Mouse (Mus musculus) ES-Bruce4 (cell line): Measurements from ENCODE around the gene Rtkn. TPM values are rescaled to one million over a fixed set of nuclear protein-coding genes. Genes with fewer than 3 reads are reported as not detected.

ENCODE experiments used
- H3K27ac ChIP-seq: 2 replicates; pipeline ENCODE4 v1.5.1; 2012; ENCODE audit warnings: low read length, inconsistent platforms; ENCODE audit not compliant: insufficient read depth
- H3K27me3 ChIP-seq: 2 replicates; pipeline ENCODE4 v1.6.1; 2012; ENCODE audit warnings: mild to moderate bottlenecking, low read length, inconsistent platforms; ENCODE audit not compliant: control insufficient read depth, poor library complexity, insufficient read depth, severe bottlenecking
- H3K36me3 ChIP-seq: 2 replicates; pipeline ENCODE4 v1.6.1; 2012; ENCODE audit warnings: inconsistent platforms, mild to moderate bottlenecking, low read length, moderate library complexity; ENCODE audit not compliant: control insufficient read depth, poor library complexity, insufficient read depth, severe bottlenecking
- H3K4me1 ChIP-seq: one replicate; pipeline ENCODE4 v1.8.1; 2011; ENCODE audit warnings: low read length; ENCODE audit not compliant: control insufficient read depth, insufficient read depth
- H3K4me3 ChIP-seq: 2 replicates; pipeline ENCODE4 v1.5.1; 2011; ENCODE audit warnings: low read depth, mild to moderate bottlenecking, low read length
- H3K9ac ChIP-seq: 2 replicates; pipeline ENCODE4 v1.6.1; 2012; ENCODE audit warnings: low read depth, mild to moderate bottlenecking, inconsistent platforms; ENCODE audit not compliant: poor library complexity, severe bottlenecking
- H3K9me3 ChIP-seq: replicated peaks from 2 replicates; pipeline ENCODE4 v1.6.1; 2012; ENCODE audit warnings: mild to moderate bottlenecking, low read length, inconsistent platforms; ENCODE audit not compliant: control insufficient read depth, poor library complexity, insufficient read depth, severe bottlenecking
- CTCF ChIP-seq: IDR thresholded peaks from one replicate; pipeline ENCODE4 v1.8.1; 2011; ENCODE audit warnings: low read depth, low read length
- EP300 ChIP-seq: IDR thresholded peaks from 2 replicates; pipeline ENCODE4 v1.6.1; 2011; ENCODE audit warnings: low read depth, low read length; ENCODE audit not compliant: insufficient read depth
- POLR2A ChIP-seq: IDR thresholded peaks from one replicate; pipeline ENCODE4 v1.8.1; 2011; ENCODE audit warnings: low read length; ENCODE audit not compliant: insufficient read depth
- polyA plus RNA-seq: library from polyadenylated mRNA; stranded (reverse); fragments of >200 nt; gene quantifications from 2 replicates; pipeline ENCODE4 v1.2.4, GENCODE M21; 2011; ENCODE audit warnings: low read depth; ENCODE audit not compliant: missing spikeins, insufficient read depth, insufficient read length

Gene Rtkn
- polyA plus RNA-seq, 1 experiment = 10.4 TPM

DNA sequence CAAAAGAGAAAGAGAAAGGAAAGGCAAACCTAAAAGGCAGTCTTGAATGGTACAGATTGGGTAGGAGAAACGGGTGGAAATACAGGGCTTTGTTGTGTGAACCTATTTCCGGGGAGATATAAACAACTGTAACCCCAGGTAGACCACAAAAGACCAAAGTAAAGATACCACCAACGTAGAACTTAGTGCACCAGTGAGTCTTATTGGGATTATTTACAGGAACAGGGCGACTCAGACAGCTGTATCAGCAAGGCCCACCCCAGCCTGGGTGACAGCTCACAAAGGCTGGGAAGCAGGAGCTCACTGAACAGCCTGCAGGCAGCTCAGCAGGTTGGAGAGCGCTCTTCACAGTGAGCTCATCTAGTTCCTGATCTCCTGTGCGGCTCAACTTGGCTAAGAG, 39.3 kb upstream of the Rtkn start:
- H3K9me3 ChIP-seq = no peaks in the 10 kb centered on the region
- no peak overlapping the region for H3K4me3 ChIP-seq
- H3K27ac ChIP-seq = no peak overlapping the region
- H3K9ac ChIP-seq = no peak overlapping the region
- no peaks in the 10 kb centered on the region for H3K27me3 ChIP-seq
- TF ChIP-seq EP300 (no peak), CTCF (no peak), POLR2A (no peak)
- H3K36me3 ChIP-seq = no peaks in the 10 kb centered on the region
- H3K4me1 ChIP-seq = no peaks in the 10 kb centered on the region

GRCm38 (mm10) chr6:83098411-83098810, 36.9 kb upstream of the Rtkn start:
- Histone ChIP-seq H3K4me1 (no peaks in the 10 kb centered on the region), H3K27me3 (no peaks in the 10 kb centered on the region), H3K4me3 (no peak overlapping the region), H3K27ac (no peak overlapping the region), H3K9me3 (no peaks in the 10 kb centered on the region), H3K9ac (no peak overlapping the region), H3K36me3 (no peaks in the 10 kb centered on the region)
- TF ChIP-seq EP300 = no peak
- TF ChIP-seq CTCF = no peak
- TF ChIP-seq POLR2A = no peak

DNA sequence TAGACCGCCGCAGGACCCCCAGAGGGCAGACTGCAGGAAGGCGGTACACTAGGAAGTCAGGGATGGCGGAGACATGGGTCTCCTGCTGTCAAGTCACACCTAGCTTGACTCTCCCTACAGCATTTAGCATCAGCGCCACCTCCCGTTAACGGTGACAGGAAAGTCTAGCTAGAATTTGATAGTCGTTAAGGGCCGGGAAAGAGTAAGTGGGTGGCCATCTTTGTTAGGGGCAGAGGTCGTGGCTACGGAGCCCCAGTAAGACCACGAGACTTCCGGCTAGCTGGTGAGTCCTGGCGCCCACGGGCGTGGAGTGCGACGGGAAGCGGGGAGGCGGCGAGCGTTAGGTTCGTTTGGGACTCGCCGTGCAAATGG, 34.0 kb upstream of the Rtkn start, which contains the start of the genes Ccdc142 and Gm42688:
TSS of gene Ccdc142 (plus strand) at position 286 of the 372 bp plus-strand sequence.
TSS of gene Gm42688 (plus strand) at position 302 of the 372 bp plus-strand sequence.
- H3K9me3 ChIP-seq = no peaks in the 10 kb centered on the region
- no peaks in the 10 kb centered on the region for H3K4me1 ChIP-seq
- H3K9ac ChIP-seq = peak within 1 kb of the TSS; percentile 42
- no peaks in the 10 kb centered on the region for H3K36me3 ChIP-seq
- no peak within 1 kb of the TSS for H3K27ac ChIP-seq
- no peaks in the 10 kb centered on the region for H3K27me3 ChIP-seq
- H3K4me3 ChIP-seq = peak within 1 kb of the TSS; percentile 87
- no peak for TF ChIP-seq EP300
- peak; percentile 46 for TF ChIP-seq CTCF

DNA sequence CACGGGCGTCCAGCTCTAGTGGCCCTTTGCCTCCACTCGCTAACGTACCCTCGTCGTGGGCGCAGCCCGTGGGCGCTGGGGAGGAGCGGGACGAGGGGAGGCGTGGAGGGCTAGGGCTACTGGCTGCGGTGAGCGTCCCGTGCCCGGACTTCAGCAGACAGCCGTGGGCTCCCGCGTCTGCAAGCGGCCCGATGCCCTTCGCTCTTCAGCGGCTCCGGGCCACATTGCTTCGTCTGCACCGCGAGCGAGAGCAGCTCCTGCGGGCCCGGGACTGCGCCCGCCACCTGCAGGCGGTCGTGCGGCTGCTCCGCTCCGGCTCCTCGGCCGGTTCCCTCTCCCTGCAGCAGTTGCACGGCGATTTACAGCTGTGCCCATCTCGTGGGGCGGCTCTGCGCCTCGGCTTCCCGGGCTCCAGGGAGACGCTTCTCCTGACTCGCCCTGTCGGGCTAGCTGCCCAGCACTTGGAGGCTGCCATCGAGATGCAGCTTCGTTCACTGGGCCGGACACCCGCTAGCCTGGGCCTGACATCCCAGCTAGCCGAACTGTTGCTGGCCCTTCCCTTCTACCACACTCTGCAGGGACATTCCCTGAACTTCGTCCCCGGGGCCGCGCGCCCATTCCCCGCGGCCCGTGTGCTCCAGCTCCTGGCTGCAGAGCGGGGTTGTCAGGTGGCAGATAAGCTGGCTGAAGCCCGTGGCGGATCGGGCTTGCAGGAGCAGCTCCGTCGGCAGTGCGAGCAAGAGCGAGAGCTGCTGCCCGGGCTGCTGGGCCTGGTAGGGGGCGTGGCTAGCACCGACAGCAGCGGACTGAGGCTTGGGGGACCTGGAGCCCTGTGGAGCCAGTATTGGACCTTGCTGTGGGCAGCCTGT, 33.3 kb upstream of the Rtkn start:
- Histone ChIP-seq H3K9me3 (no peaks in the 10 kb centered on the region), H3K4me3 (peak overlapping the region; percentile 87), H3K27me3 (no peaks in the 10 kb centered on the region), H3K9ac (peak overlapping the region; percentile 42), H3K4me1 (no peaks in the 10 kb centered on the region), H3K36me3 (no peaks in the 10 kb centered on the region), H3K27ac (no peak overlapping the region)
- TF ChIP-seq POLR2A (no peak), CTCF (peak; percentile 9)

- Histone ChIP-seq H3K27ac (no peak overlapping the region), H3K9ac (no peak overlapping the region), H3K4me1 (no peaks in the 10 kb centered on the region), H3K36me3 (no peaks in the 10 kb centered on the region), H3K27me3 (no peaks in the 10 kb centered on the region), H3K9me3 (no peaks in the 10 kb centered on the region), H3K4me3 (no peak overlapping the region)
- TF ChIP-seq CTCF = no peak
- no peak for TF ChIP-seq EP300
- no peak for TF ChIP-seq POLR2A
Measured at GRCm38 (mm10) chr6:83103130-83103650, 32.1 kb upstream of the Rtkn start.

DNA sequence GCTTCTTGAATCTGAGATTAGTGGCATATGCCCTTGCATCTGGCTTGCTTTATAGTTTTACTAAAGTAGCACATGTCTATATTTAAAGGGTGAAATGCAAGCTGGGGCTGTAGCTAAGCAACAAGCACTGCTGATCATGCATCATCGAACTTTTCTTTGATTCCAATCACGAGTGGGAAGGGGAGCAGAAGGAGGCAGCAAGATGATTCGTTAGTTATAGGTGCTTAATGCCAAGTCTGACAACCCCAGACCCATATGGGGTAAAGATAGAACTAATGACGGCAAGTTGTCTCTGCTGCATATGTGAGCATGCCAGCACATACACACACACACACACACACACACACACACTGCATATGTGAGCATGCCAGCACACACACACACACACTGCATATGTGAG, 31.1 kb upstream of the Rtkn start:
- Histone ChIP-seq H3K36me3 (no peaks in the 10 kb centered on the region), H3K27ac (no peak overlapping the region), H3K9me3 (no peaks in the 10 kb centered on the region), H3K4me1 (no peaks in the 10 kb centered on the region), H3K9ac (no peak overlapping the region), H3K27me3 (no peaks in the 10 kb centered on the region), H3K4me3 (no peak overlapping the region)
- TF ChIP-seq CTCF (no peak), EP300 (no peak)
